In the genomic region with DNA sequence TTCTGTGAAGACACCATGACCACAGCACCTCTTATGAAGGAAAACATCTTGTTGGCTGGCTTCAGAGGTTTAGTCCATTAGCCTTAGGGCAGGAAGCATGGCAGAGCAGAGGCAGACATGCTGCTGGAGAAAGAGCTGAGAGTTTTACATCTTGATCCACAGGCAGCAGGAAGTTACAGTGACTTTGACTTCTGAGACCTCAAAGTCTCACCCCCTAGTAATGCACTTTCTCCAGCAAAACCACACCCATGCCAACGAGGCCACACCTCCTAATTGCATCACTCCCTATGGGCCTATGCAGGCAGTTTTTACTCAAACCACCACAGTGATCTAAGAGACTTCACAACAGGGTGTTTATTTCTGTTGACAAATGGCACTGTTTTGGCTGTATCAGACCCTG, we compare ENCODE assay signal across 8 mouse cellular contexts. TPM values are rescaled to one million over a fixed set of nuclear protein-coding genes. Genes with fewer than 3 reads are reported as not detected.
A peak's percentile ranks its signal among the peaks of the same experiment; 100 is the strongest.
DNase-seq lines count a peak whose midpoint lies in the region.

No protein-coding gene starts in this region.

- peak; percentile 70 for DNase-seq in 3134 (ENCODE audit: extremely low read depth, insufficient read length, low spot score)
- peak; percentile 83 to 89 for DNase-seq in CD8-positive naive resting alpha-beta T cell, adult 2 months (ENCODE audit: low read depth in 2 of 2, low spot score in 2 of 2)
- peak; percentile 37 to 58 for DNase-seq in heart, postnatal 10 days
- DNase-seq in lung, postnatal 25 days (ENCODE audit: low spot score), result peak; percentile 61
- peak; percentile 89 for DNase-seq in thymus, postnatal 25 days
- DNase-seq in layer of hippocampus, postnatal 36 days, result no peak
- DNase-seq in ovary, postnatal 10 days (ENCODE audit: low spot score), result no peak
- no peak for DNase-seq in adrenal gland, adult 8-10 months

- intact Hi-C loops in heart, postnatal 10 days (cut with DNase I), result no loop called here

RNA-seq across cellular contexts. Expression of a gene that starts 53.1 kb away (rescaled TPM):
- under 1 TPM; 0.26 to 0.50 TPM for total RNA-seq in heart, postnatal 10 days (2021)
- not detected for total RNA-seq in layer of hippocampus, postnatal 36 days (2021)
- 1 to 10 TPM in 3 of 4 experiments, not detected in 1; 1.2 to 3.5 (median 1.5) TPM for total RNA-seq in adrenal gland, adult 8-10 months (2022)

Comparison
In these comparisons a context has a peak if more than half of its experiments do, and no peak if none do; other contexts are left out.
1. DNase-seq: peak in 3134 (single experiment), CD8-positive naive resting alpha-beta T cell, adult 2 months (2 of 2), heart, postnatal 10 days (2 of 2), lung, postnatal 25 days (single experiment) and thymus, postnatal 25 days (single experiment); none in layer of hippocampus, postnatal 36 days (0 of 2), ovary, postnatal 10 days (single experiment) and adrenal gland, adult 8-10 months (single experiment).